Mouse (Mus musculus) bone marrow, adult 2 months (tissue): ENCODE results near the gene Polr2g.

ENCODE experiments used
- CTCF ChIP-seq: fragments of 200-500 bp; IDR thresholded peaks from 2 replicates; pipeline ENCODE4 v1.5.1; 2011; ENCODE audit warnings: low read length, control low read depth; ENCODE audit not compliant: control insufficient read depth, insufficient read depth
- POLR2A ChIP-seq: fragments of 200-500 bp; IDR thresholded peaks from 2 replicates; pipeline ENCODE4 v1.6.1; 2011; ENCODE audit warnings: low read depth, mild to moderate bottlenecking, control low read depth, low read length, borderline replicate concordance; ENCODE audit not compliant: control insufficient read depth

GRCm38 (mm10) chr19:8755652-8756051 lies 42.7 kb downstream of the Polr2g start:
- TF ChIP-seq POLR2A (no peak), CTCF (no peak)
